17 mouse cellular contexts compared by ENCODE assay signal in genomic region chr8:54864761-54865064, GRCm38 (mm10). TPM values are rescaled to one million over a fixed set of nuclear protein-coding genes. Genes with fewer than 3 reads are reported as not detected.
DNase-seq lines count a peak whose midpoint lies in the region; ATAC-seq and TF ChIP-seq lines count a peak whose summit lies in the region.
"Had no signal": no experiment of that assay in that cellular context is flagged by ENCODE, and none has a peak within 500 bp of the region (broad histone marks: within the 10 kb centered on the region; RNA-seq: fewer than 3 reads in every experiment).

No protein-coding gene starts in this region.

- no peaks in the 10 kb centered on the region for H3K9me3 ChIP-seq in hindbrain, embryonic 16.5 days (ENCODE audit: control insufficient read depth, low read length)
- H3K9me3 ChIP-seq in neural tube, embryonic 14.5 days (ENCODE audit: control insufficient read depth, low read length), result no peaks in the 10 kb centered on the region
- H3K9me3 ChIP-seq: embryonic facial prominence, embryonic 12.5 days; heart, embryonic 12.5 days; limb, embryonic 10.5 days had no signal

- 0 out of 2 replicates have a peak, but pooled peaks have one; percentile 30 for ATAC-seq in hindbrain, embryonic 16.5 days
- ATAC-seq in neural tube, embryonic 14.5 days (ENCODE audit: low read depth), result 0 out of 2 replicates have a peak, but pooled peaks have one; percentile 28
- ATAC-seq: intestine, embryonic 16.5 days had no signal

- no peak for TF ChIP-seq POLR2A in cortical plate, adult 2 months (IDR thresholded peaks at IDR 0.05; ENCODE audit: extremely low read depth, insufficient read depth, low read length)

- no peak overlapping the region for H3K4me2 ChIP-seq in hindbrain, embryonic 16.5 days (ENCODE audit: low read length)
- H3K4me2 ChIP-seq in neural tube, embryonic 14.5 days (ENCODE audit: low read depth, low read length), result no peak overlapping the region
- H3K4me2 ChIP-seq: embryonic facial prominence, embryonic 12.5 days; heart, embryonic 12.5 days; liver, embryonic 11.5 days; lung, embryonic 14.5 days had no signal

- H3K4me1 ChIP-seq in cortical plate, adult 2 months (ENCODE audit: control insufficient read depth, insufficient read depth, low read length), result peaks cover 4% of the 10 kb centered on the region
- H3K4me1 ChIP-seq in hindbrain, embryonic 16.5 days (ENCODE audit: control insufficient read depth, insufficient read depth, low read depth, low read length), result no peaks in the 10 kb centered on the region; the same call in 1 of the 2 replicates
- no peaks in the 10 kb centered on the region for H3K4me1 ChIP-seq in neural tube, embryonic 14.5 days (ENCODE audit: control insufficient read depth, insufficient read depth, low read length)
- H3K4me1 ChIP-seq: embryonic facial prominence, embryonic 12.5 days; heart, embryonic 12.5 days; limb, embryonic 10.5 days had no signal

- H3K36me3 ChIP-seq in hindbrain, embryonic 16.5 days (ENCODE audit: control insufficient read depth, insufficient read depth, low read length), result no peaks in the 10 kb centered on the region
- H3K36me3 ChIP-seq in neural tube, embryonic 14.5 days (ENCODE audit: control insufficient read depth, insufficient read depth, low read length), result no peaks in the 10 kb centered on the region
- H3K36me3 ChIP-seq: embryonic facial prominence, embryonic 12.5 days; heart, embryonic 12.5 days; limb, embryonic 10.5 days had no signal

- no peak overlapping the region for H3K9ac ChIP-seq in hindbrain, embryonic 16.5 days (ENCODE audit: low read depth, low read length)
- no peak overlapping the region for H3K9ac ChIP-seq in neural tube, embryonic 14.5 days (replicated peaks; ENCODE audit: low read depth, low read length)
- H3K9ac ChIP-seq: embryonic facial prominence, embryonic 12.5 days; heart, embryonic 12.5 days; lung, embryonic 14.5 days had no signal

- H3K27me3 ChIP-seq in hindbrain, embryonic 16.5 days (replicated peaks; ENCODE audit: control insufficient read depth, insufficient read depth, low read length), result no peaks in the 10 kb centered on the region
- no peaks in the 10 kb centered on the region for H3K27me3 ChIP-seq in neural tube, embryonic 14.5 days (ENCODE audit: control insufficient read depth, insufficient read depth, low read length)
- H3K27me3 ChIP-seq: embryonic facial prominence, embryonic 12.5 days; heart, embryonic 12.5 days had no signal

- DNase-seq in layer of hippocampus, adult 2 months (ENCODE audit: low spot score in 2 of 2), result no peak
- DNase-seq in layer of hippocampus, postnatal 10 days (ENCODE audit: low spot score in 2 of 2), result no peak
- no peak for DNase-seq in urinary bladder, postnatal 14 days (ENCODE audit: low spot score)
- DNase-seq in embryo, embryonic 9.5 days (ENCODE audit: extremely low spot score), result no peak
- DNase-seq: adrenal gland, postnatal 36 days; lung, embryonic 14.5 days; spleen, adult 18-20 months had no signal

- peak overlapping the region; percentile 90 for H3K27ac ChIP-seq in layer of hippocampus, adult 2 months
- H3K27ac ChIP-seq in cortical plate, adult 2 months (ENCODE audit: insufficient read depth, low read length), result peak overlapping the region; percentile 96
- H3K27ac ChIP-seq in hindbrain, embryonic 16.5 days (ENCODE audit: low read depth, low read length), result 0 out of 2 replicates have a peak overlapping the region, but pooled peaks have one; percentile 3
- H3K27ac ChIP-seq in neural tube, embryonic 14.5 days (ENCODE audit: low read depth, low read length), result peak overlapping the region; percentile 34; the same call in 1 of the 2 replicates
- H3K27ac ChIP-seq: embryonic facial prominence, embryonic 12.5 days; limb, embryonic 10.5 days had no signal

- no peak overlapping the region; the same call in 1 of the 2 replicates for H3K4me3 ChIP-seq in layer of hippocampus, adult 2 months
- no peak overlapping the region for H3K4me3 ChIP-seq in cortical plate, adult 2 months (ENCODE audit: insufficient read depth, low read length)
- no peak overlapping the region for H3K4me3 ChIP-seq in hindbrain, embryonic 16.5 days (ENCODE audit: low read length)
- H3K4me3 ChIP-seq in neural tube, embryonic 14.5 days (ENCODE audit: low read depth, low read length), result no peak overlapping the region
- H3K4me3 ChIP-seq: embryonic facial prominence, embryonic 12.5 days; heart, embryonic 12.5 days; limb, embryonic 10.5 days had no signal

- 48% methylated on average over 1 of the region's 1 CpGs for WGBS in hindbrain, embryonic 16.5 days
- 58% methylated on average over 1 of the region's 1 CpGs for WGBS in neural tube, embryonic 14.5 days

- TF ChIP-seq CTCF in layer of hippocampus, adult 2 months (conservative IDR thresholded peaks at IDR 0.05), result no peak
- TF ChIP-seq CTCF in cortical plate, adult 2 months (IDR thresholded peaks at IDR 0.05; ENCODE audit: extremely low read depth, insufficient read depth, low read length), result no peak

RNA-seq across cellular contexts. Expression of gene Wdr17, which starts 22.3 kb away (rescaled TPM):
- total RNA-seq in layer of hippocampus, adult 2 months (2021), result 10 to 100 TPM; 34.4 to 35.2 TPM
- total RNA-seq in layer of hippocampus, postnatal 10 days (2021), result 10 to 100 TPM; 27.6 to 28.6 TPM
- polyA plus RNA-seq in cortical plate, adult 2 months (2012; rRNA removed), result 24.7 and 25.1 TPM in 2 replicates
- polyA plus RNA-seq in hindbrain, embryonic 16.5 days (2015; fragmentation: Nextera tagmentation; extraction: Ambion mirVana), result 13.9 and 14.9 TPM in 2 replicates
- polyA plus RNA-seq in neural tube, embryonic 14.5 days (2014; fragmentation: Nextera tagmentation; extraction: Ambion mirVana), result 10.2 and 15.1 TPM in 2 replicates
- total RNA-seq: heart, postnatal 25 days had no signal
- polyA plus RNA-seq: thymus, postnatal 0 days had no signal

Comparison
In these comparisons a context has a peak if more than half of its experiments do, and no peak if none do; other contexts are left out.
1. H3K27ac ChIP-seq: peak in every context shown above with its lines; median percentile 96 in cortical plate, adult 2 months; 90 in layer of hippocampus, adult 2 months; 34 in neural tube, embryonic 14.5 days; 3 in hindbrain, embryonic 16.5 days.